Mouse (Mus musculus) ES-E14 (cell line): ENCODE data around the gene Nfkbiz. TPM values are rescaled to one million over a fixed set of nuclear protein-coding genes. Genes with fewer than 3 reads are reported as not detected.

Experiments used
- DNase-seq: peaks from one replicate; pipeline ENCODE4 v3.0.0-alpha.2; 2013; ENCODE audit warnings: low read depth, low spot score
- H3K27ac ChIP-seq: 2 replicates; pipeline ENCODE4 v1.5.1; 2012; ENCODE audit warnings: low read depth, mild to moderate bottlenecking, low read length, moderate library complexity, mixed read lengths; ENCODE audit not compliant: poor library complexity, insufficient read depth, severe bottlenecking
- H3K36me3 ChIP-seq: 2 replicates; pipeline ENCODE4 v1.6.1; 2012; ENCODE audit warnings: mild to moderate bottlenecking, low read length, moderate library complexity, mixed read lengths; ENCODE audit not compliant: control insufficient read depth, poor library complexity, insufficient read depth, severe bottlenecking
- H3K4me1 ChIP-seq, 2 experiments: fragments of 150-350 bp in 1 of 2; sonication (generic) in 1 of 2; 2 replicates each; pipeline ENCODE4 v1.6.1; 2012; ENCODE audit warnings: low read length in 2 of 2, mild to moderate bottlenecking in 1 of 2, mixed read lengths in 1 of 2; ENCODE audit not compliant: control insufficient read depth in 2 of 2, insufficient read depth in 2 of 2, poor library complexity in 1 of 2
- H3K4me3 ChIP-seq, 2 experiments: fragments of 150-350 bp in 1 of 2; sonication (generic) in 1 of 2; 2 replicates each; pipeline ENCODE4 v1.5.1; 2012; ENCODE audit warnings: low read length in 2 of 2, low read depth in 1 of 2, mild to moderate bottlenecking in 1 of 2, mixed read lengths in 1 of 2; ENCODE audit not compliant: insufficient read depth in 1 of 2, poor library complexity in 1 of 2, severe bottlenecking in 1 of 2
- H3K9ac ChIP-seq: 2 replicates; pipeline ENCODE4 v1.6.1; 2012; ENCODE audit warnings: low read depth, mild to moderate bottlenecking, low read length, mixed read lengths; ENCODE audit not compliant: poor library complexity, insufficient read depth, severe bottlenecking
- H3K9me3 ChIP-seq: fragments of 150-350 bp; sonication (generic); 2 replicates; pipeline ENCODE4 v1.6.1; 2012; ENCODE audit warnings: low read depth, mild to moderate bottlenecking, low read length; ENCODE audit not compliant: control insufficient read depth, insufficient read depth
- CHD2 ChIP-seq: IDR thresholded peaks from 2 replicates; pipeline ENCODE4 v1.6.1; 2014; ENCODE audit warnings: mild to moderate bottlenecking, low read depth, low read length, inconsistent platforms
- HCFC1 ChIP-seq: IDR thresholded peaks from 2 replicates; pipeline ENCODE4 v1.6.1; 2012; ENCODE audit warnings: low read length, inconsistent platforms, borderline replicate concordance; ENCODE audit not compliant: insufficient read depth
- MAFK ChIP-seq: IDR thresholded peaks from 2 replicates; pipeline ENCODE4 v1.6.1; 2014; ENCODE audit warnings: mild to moderate bottlenecking, low read depth, low read length, inconsistent platforms; ENCODE audit not compliant: insufficient read depth
- ZC3H11A ChIP-seq: IDR thresholded peaks from 2 replicates; pipeline ENCODE4 v1.6.1; 2012; ENCODE audit warnings: low read depth, mild to moderate bottlenecking, inconsistent platforms, low read length, borderline replicate concordance
- ZNF384 ChIP-seq: IDR thresholded peaks from 2 replicates; pipeline ENCODE4 v1.6.1; 2012; ENCODE audit warnings: low read depth, low read length, inconsistent platforms
- in situ Hi-C, 2 experiments: fragments of 600-800 bp; cut with MboI; formaldehyde crosslinking; loops; one replicate each; pipeline ENCODE4 v1.15.1; 2025; ENCODE audit warnings: low sequenced_read_pairs in 2 of 2, inconsistent platforms in 1 of 2; ENCODE audit not compliant: unreplicated experiment in 2 of 2
- total RNA-seq: library from RNA; depleted of rRNA; stranded (reverse); fragments of 300-350 nt; gene quantifications from 2 replicates; pipeline ENCODE4 v1.2.3, GENCODE M21; 2012

The Nfkbiz gene
- total RNA-seq, 1 experiment = 3.2 TPM

DNA sequence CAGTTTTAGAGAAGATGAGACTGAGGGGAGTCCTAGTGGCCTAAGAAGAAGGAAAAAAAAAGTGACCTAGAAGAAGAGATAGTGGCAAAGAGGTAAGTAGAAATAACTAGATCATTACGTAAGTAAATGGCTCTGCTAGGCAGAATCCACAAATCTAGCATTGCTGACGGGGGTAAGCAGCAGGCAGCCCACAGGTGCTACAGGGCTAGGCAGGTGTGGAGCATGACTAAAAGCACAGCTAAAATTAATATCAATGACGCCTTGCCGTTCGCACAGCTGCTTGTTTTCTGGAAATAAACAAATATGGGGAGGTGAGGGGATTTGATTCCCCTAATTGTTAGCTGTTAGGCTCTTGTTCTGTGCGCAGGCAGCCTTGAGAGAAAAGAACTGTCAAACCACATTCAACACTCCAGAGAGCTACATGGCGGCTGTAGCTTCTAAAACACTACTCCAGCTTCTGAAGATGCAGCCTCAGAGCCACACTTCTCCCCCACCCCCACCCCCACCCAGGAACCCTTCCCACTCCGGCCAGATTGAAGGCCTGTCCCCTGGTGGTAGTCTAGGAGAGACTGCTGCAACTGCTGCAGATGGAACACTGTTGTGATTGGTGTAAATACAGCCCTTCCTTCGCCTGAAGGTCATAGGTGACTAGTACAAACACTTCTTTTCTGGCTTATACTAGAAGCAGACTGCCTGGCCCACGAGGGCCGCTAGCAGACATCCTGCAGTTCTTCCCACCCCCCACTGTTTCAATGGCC is 15.1 kb downstream of the Nfkbiz start:
- in situ Hi-C loops = no loop called here
- no peaks in the 10 kb centered on the region for H3K9me3 ChIP-seq
- H3K4me3 ChIP-seq = no peak overlapping the region
- H3K36me3 ChIP-seq = peaks cover under 1% of the 10 kb centered on the region; the same call in 1 of the 2 replicates
- TF ChIP-seq ZNF384 (no peak), MAFK (no peak), HCFC1 (no peak), CHD2 (no peak), ZC3H11A (no peak)
- DNase-seq = peak; percentile 48
- peak overlapping the region; percentile 35; the same call in 1 of the 2 replicates for H3K9ac ChIP-seq
- peaks cover 2 to 12% of the 10 kb centered on the region in 2 experiments; a peak in 3 of 4 replicates for H3K4me1 ChIP-seq
- no peak overlapping the region for H3K27ac ChIP-seq

DNA sequence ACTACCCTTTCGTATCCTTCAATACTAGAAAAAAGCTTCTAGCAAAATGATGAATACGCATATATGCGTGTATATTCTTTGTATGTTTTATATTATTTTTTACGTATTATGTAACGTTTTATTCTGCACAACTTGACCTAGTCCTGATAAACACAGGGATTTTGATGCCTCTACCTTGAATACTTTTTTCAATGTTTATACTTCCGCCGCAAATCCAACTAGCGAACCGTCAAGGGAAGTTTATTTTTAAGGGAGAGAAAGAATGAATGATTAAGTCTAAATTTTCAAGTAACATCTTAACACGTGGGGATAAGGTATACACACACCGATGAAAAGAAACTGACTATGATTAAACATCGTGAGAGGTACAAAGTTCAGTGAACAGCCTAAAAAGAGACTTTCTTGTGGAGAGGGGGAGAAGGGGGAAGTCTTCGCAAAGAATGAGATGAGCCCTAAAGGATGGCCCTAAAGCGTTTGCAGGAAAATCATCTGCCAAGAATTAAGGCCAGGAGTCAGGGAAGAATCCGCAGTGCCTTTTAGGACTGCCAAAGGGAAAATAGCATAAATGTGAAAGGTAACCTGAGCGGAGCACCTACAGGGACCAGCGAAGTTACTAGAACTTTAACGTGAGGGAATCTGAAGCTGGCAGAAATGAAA is 15.8 kb downstream of the Nfkbiz start:
- Histone ChIP-seq H3K9me3 (no peaks in the 10 kb centered on the region), H3K4me1 (peaks cover 2 to 12% of the 10 kb centered on the region in 2 experiments; a peak in 3 of 4 replicates), H3K4me3 (peak overlapping the region in 1 of 2 experiments; percentile 65; a peak in 2 of 4 replicates), H3K9ac (peak overlapping the region; percentile 35; the same call in 1 of the 2 replicates), H3K27ac (no peak overlapping the region), H3K36me3 (peaks cover 7% of the 10 kb centered on the region)
- in situ Hi-C loops = no loop called here
- DNase-seq = no peak
- TF ChIP-seq HCFC1 (no peak), ZNF384 (no peak), CHD2 (no peak), MAFK (no peak), ZC3H11A (no peak)

DNA sequence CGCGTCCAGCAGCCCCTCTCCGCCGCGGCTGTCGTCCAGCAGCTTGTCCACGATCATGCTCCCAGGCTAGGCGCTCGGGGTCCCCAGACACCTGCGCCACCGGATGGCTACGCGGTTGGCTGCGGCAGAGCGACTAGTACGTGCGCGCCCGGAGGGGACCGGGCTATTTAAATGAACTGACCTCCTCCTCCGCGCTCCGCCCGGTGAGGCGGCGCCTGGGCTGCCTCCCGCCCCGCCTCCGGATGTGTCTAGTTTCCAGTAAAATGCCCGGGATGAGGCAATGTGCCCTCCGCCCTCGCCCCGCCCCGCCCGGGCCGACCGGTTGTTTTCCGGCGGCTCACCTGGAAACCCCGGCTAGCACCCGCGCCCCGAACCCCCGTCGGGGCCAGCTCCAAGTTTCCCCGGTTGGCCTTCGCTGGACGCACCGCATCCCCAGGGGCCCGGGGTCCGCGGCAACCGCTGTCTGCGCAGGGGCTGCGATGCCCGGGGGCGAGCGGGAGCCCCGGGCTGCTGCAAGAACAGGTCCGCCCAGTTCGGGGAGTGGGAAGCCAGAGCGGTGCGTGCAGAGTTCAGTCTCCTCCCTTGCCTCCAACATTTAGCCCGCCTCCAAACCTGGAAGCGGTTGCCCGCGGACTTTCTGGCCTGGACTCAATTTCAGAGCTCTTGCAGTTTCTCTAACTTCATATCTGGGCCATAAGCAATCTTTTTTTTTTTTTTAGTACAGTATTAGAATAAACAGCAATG is 16.5 kb downstream of the Nfkbiz start:
- H3K9me3 ChIP-seq = no peaks in the 10 kb centered on the region
- H3K9ac ChIP-seq = peak overlapping the region; percentile 97
- peak overlapping the region; percentile 65 to 99 for H3K4me3 ChIP-seq
- DNase-seq = peak; percentile 75
- H3K4me1 ChIP-seq = peaks cover 2 to 12% of the 10 kb centered on the region in 2 experiments; a peak in 3 of 4 replicates
- in situ Hi-C loops = no loop called here
- TF ChIP-seq ZNF384 = no peak
- no peak for TF ChIP-seq ZC3H11A
- no peak for TF ChIP-seq HCFC1
- TF ChIP-seq MAFK = no peak
- TF ChIP-seq CHD2 = no peak
- H3K27ac ChIP-seq = peak overlapping the region; percentile 87
- H3K36me3 ChIP-seq = peaks cover 10% of the 10 kb centered on the region

DNA sequence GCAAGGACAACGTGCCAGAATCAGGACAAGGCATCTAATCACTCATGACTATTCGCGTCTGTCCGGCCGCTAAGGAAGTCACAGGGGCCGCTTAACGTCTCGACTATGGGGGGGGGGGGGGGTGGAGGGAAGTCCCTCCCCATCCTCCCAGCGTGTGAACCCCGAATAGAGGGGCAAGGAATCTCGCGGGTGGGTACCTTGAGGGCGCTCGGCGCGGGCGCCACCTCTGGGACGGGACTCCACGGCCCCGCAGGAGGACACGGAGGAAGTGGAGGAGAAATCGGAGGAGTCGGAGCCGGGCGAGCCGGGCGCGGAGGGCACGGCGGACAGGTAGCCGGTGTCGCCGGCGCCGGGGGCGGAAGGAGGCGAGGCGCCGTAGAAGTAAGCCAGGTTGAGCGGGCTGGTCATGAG is 17.1 kb downstream of the Nfkbiz start:
- H3K4me3 ChIP-seq = peak overlapping the region; percentile 65 to 99
- peaks cover 13% of the 10 kb centered on the region for H3K36me3 ChIP-seq
- peak overlapping the region; percentile 29; the same call in 1 of the 2 replicates for H3K27ac ChIP-seq
- in situ Hi-C loops = no loop called here
- H3K4me1 ChIP-seq = peaks cover 2 to 12% of the 10 kb centered on the region in 2 experiments; a peak in 3 of 4 replicates
- H3K9me3 ChIP-seq = no peaks in the 10 kb centered on the region
- peak overlapping the region; percentile 97 for H3K9ac ChIP-seq
- DNase-seq = no peak
- TF ChIP-seq CHD2 (no peak), ZNF384 (no peak), ZC3H11A (no peak), HCFC1 (no peak), MAFK (no peak)
